Comparison of ENCODE assay signal across 10 mouse cellular contexts in genomic region chr4:150758467-150759237, GRCm38 (mm10).
DNase-seq lines count a peak whose midpoint lies in the region; ATAC-seq and TF ChIP-seq lines count a peak whose summit lies in the region.
"Had no signal": no experiment of that assay in that cellular context is flagged by ENCODE, and none has a peak within 500 bp of the region (broad histone marks: within the 10 kb centered on the region; RNA-seq: fewer than 3 reads in every experiment).

No protein-coding gene starts in this region.

- 0 out of 2 replicates have a peak overlapping the region, but pooled peaks have one; percentile 13 for H3K27ac ChIP-seq in heart, postnatal 0 days (ENCODE audit: low read depth)
- H3K27ac ChIP-seq in forebrain, postnatal 0 days (ENCODE audit: low read depth, low read length) = peak overlapping the region; percentile 46; the same call in 1 of the 2 replicates
- peak overlapping the region; percentile 90 for H3K27ac ChIP-seq in limb, embryonic 10.5 days
- H3K27ac ChIP-seq in neural tube, embryonic 14.5 days (ENCODE audit: low read depth, low read length) = peak overlapping the region; percentile 79
- H3K27ac ChIP-seq: embryonic facial prominence, embryonic 15.5 days had no signal

- intact Hi-C loops in heart, postnatal 10 days (cut with DNase I) = no loop called here

- TF ChIP-seq CTCF in heart, postnatal 0 days (IDR thresholded peaks at IDR 0.05; ENCODE audit: low read depth) = no peak
- TF ChIP-seq CTCF in forebrain, postnatal 0 days (IDR thresholded peaks at IDR 0.05; ENCODE audit: low read depth) = no peak

- no peaks in the 10 kb centered on the region for H3K4me1 ChIP-seq in heart, postnatal 0 days (ENCODE audit: control insufficient read depth, insufficient read depth)
- no peaks in the 10 kb centered on the region for H3K4me1 ChIP-seq in forebrain, postnatal 0 days (ENCODE audit: insufficient read depth)
- H3K4me1 ChIP-seq in limb, embryonic 10.5 days = peaks cover 31% of the 10 kb centered on the region
- H3K4me1 ChIP-seq in neural tube, embryonic 14.5 days (ENCODE audit: control insufficient read depth, insufficient read depth, low read length) = peaks cover 20% of the 10 kb centered on the region

- H3K9me3 ChIP-seq in heart, postnatal 0 days (replicated peaks; ENCODE audit: control insufficient read depth, low read length) = no peaks in the 10 kb centered on the region
- H3K9me3 ChIP-seq in forebrain, postnatal 0 days (ENCODE audit: low read length) = no peaks in the 10 kb centered on the region
- no peaks in the 10 kb centered on the region for H3K9me3 ChIP-seq in limb, embryonic 10.5 days (replicated peaks)
- no peaks in the 10 kb centered on the region for H3K9me3 ChIP-seq in neural tube, embryonic 14.5 days (ENCODE audit: control insufficient read depth, low read length)
- H3K9me3 ChIP-seq: embryonic facial prominence, embryonic 15.5 days had no signal

- no peaks in the 10 kb centered on the region for H3K27me3 ChIP-seq in heart, postnatal 0 days (ENCODE audit: control insufficient read depth, insufficient read depth, low read length)
- H3K27me3 ChIP-seq in forebrain, postnatal 0 days (ENCODE audit: insufficient read depth, low read length) = no peaks in the 10 kb centered on the region
- no peaks in the 10 kb centered on the region for H3K27me3 ChIP-seq in limb, embryonic 10.5 days (ENCODE audit: low read depth, poor library complexity, severe bottlenecking)
- no peaks in the 10 kb centered on the region for H3K27me3 ChIP-seq in neural tube, embryonic 14.5 days (ENCODE audit: control insufficient read depth, insufficient read depth, low read length)
- H3K27me3 ChIP-seq: embryonic facial prominence, embryonic 15.5 days had no signal

- WGBS in heart, postnatal 0 days = 16% methylated on average over 15 of the region's 15 CpGs
- 14% methylated on average over 15 of the region's 15 CpGs for WGBS in forebrain, postnatal 0 days
- 9% methylated on average over 15 of the region's 15 CpGs for WGBS in limb, embryonic 10.5 days
- 4% methylated on average over 15 of the region's 15 CpGs for WGBS in neural tube, embryonic 14.5 days

- H3K9ac ChIP-seq in heart, postnatal 0 days (replicated peaks; ENCODE audit: low read depth, low read length) = no peak overlapping the region
- H3K9ac ChIP-seq in forebrain, postnatal 0 days = 0 out of 2 replicates have a peak overlapping the region, but pooled peaks have one; percentile 1
- H3K9ac ChIP-seq in neural tube, embryonic 14.5 days (replicated peaks; ENCODE audit: low read depth, low read length) = peak overlapping the region; percentile 8
- H3K9ac ChIP-seq: embryonic facial prominence, embryonic 15.5 days had no signal

- H3K4me3 ChIP-seq in heart, postnatal 0 days (ENCODE audit: low read depth, low read length) = no peak overlapping the region
- H3K4me3 ChIP-seq in forebrain, postnatal 0 days (ENCODE audit: low read depth, low read length) = no peak overlapping the region
- H3K4me3 ChIP-seq in limb, embryonic 10.5 days = peak overlapping the region; percentile 30
- H3K4me3 ChIP-seq in neural tube, embryonic 14.5 days (ENCODE audit: low read depth, low read length) = no peak overlapping the region
- H3K4me3 ChIP-seq: embryonic facial prominence, embryonic 15.5 days; myocyte had no signal

- TF ChIP-seq EP300 in heart, postnatal 0 days (IDR thresholded peaks at IDR 0.05; ENCODE audit: low read depth) = no peak

- ATAC-seq in heart, postnatal 0 days (ENCODE audit: insufficient read depth, low read depth) = no peak; the same call in 1 of the 2 replicates
- peak; percentile 50 for ATAC-seq in forebrain, postnatal 0 days
- peak; percentile 86 for ATAC-seq in neural tube, embryonic 14.5 days (ENCODE audit: low read depth)
- no peak for ATAC-seq in megakaryocyte progenitor cell, adult 5-6 weeks (replicated peaks; ENCODE audit: poor library complexity)
- no peak for ATAC-seq in activated CD4-positive, CD25-positive, alpha-beta regulatory T cell, adult 4 months

- no peaks in the 10 kb centered on the region for H3K36me3 ChIP-seq in heart, postnatal 0 days (replicated peaks; ENCODE audit: control insufficient read depth, insufficient read depth, low read length)
- no peaks in the 10 kb centered on the region for H3K36me3 ChIP-seq in forebrain, postnatal 0 days (ENCODE audit: insufficient read depth)
- H3K36me3 ChIP-seq in limb, embryonic 10.5 days = no peaks in the 10 kb centered on the region
- no peaks in the 10 kb centered on the region for H3K36me3 ChIP-seq in neural tube, embryonic 14.5 days (ENCODE audit: control insufficient read depth, insufficient read depth, low read length)
- H3K36me3 ChIP-seq: embryonic facial prominence, embryonic 15.5 days had no signal

- no peak for DNase-seq in heart, postnatal 0 days (ENCODE audit: low spot score)
- no peak for DNase-seq in heart, postnatal 10 days
- DNase-seq in forebrain, postnatal 0 days = peak; percentile 22
- DNase-seq in limb, embryonic 10.5 days (ENCODE audit: low spot score) = peak; percentile 83
- no peak for DNase-seq in ovary, postnatal 10 days (ENCODE audit: low spot score)

- H3K4me2 ChIP-seq in heart, postnatal 0 days (ENCODE audit: low read depth, low read length) = no peak overlapping the region
- no peak overlapping the region; the same call in 1 of the 2 replicates for H3K4me2 ChIP-seq in forebrain, postnatal 0 days (ENCODE audit: low read depth)
- peak overlapping the region; percentile 11; the same call in 1 of the 2 replicates for H3K4me2 ChIP-seq in neural tube, embryonic 14.5 days (ENCODE audit: low read depth, low read length)
- H3K4me2 ChIP-seq: embryonic facial prominence, embryonic 15.5 days had no signal

Comparison
In these comparisons a context has a peak if more than half of its experiments do, and no peak if none do; other contexts are left out.
1. ATAC-seq: peak in forebrain, postnatal 0 days (single experiment) and neural tube, embryonic 14.5 days (single experiment); none in heart, postnatal 0 days (single experiment), megakaryocyte progenitor cell, adult 5-6 weeks (single experiment) and activated CD4-positive, CD25-positive, alpha-beta regulatory T cell, adult 4 months (single experiment).
2. DNase-seq: peak in forebrain, postnatal 0 days (single experiment) and limb, embryonic 10.5 days (single experiment); none in heart, postnatal 0 days (single experiment), heart, postnatal 10 days (0 of 2) and ovary, postnatal 10 days (single experiment).
3. H3K27ac ChIP-seq: peak in every context shown above with its lines; median percentile 90 in limb, embryonic 10.5 days; 79 in neural tube, embryonic 14.5 days; 46 in forebrain, postnatal 0 days; 13 in heart, postnatal 0 days.